Mouse (Mus musculus) midbrain, embryonic 12.5 days (tissue): Measurements from ENCODE around the gene Npc1l1. TPM values are rescaled to one million over a fixed set of nuclear protein-coding genes. Genes with fewer than 3 reads are reported as not detected.
"Not testable (repeated sequence)": the region's sequence is repeated elsewhere in the genome, so short reads cannot be mapped to it uniquely, and the experiment has no call there.

Experiments used
- ATAC-seq: fragments of 200-750 bp; cut with Nextera tagmentation; 2 replicates; pipeline ENCODE4 v1.8.0; 2017; ENCODE audit warnings: low read depth, moderate TSS enrichment, moderate library complexity; ENCODE audit not compliant: low FRiP score
- H3K27ac ChIP-seq: fragments of 300-500 bp; sonication (generic); replicated peaks from 2 replicates; pipeline ENCODE4 v1.5.1; 2016; ENCODE audit warnings: mild to moderate bottlenecking
- H3K27me3 ChIP-seq: fragments of 300-500 bp; sonication (generic); 2 replicates; pipeline ENCODE4 v1.6.1; 2016; ENCODE audit warnings: mild to moderate bottlenecking
- H3K36me3 ChIP-seq: fragments of 300-500 bp; sonication (generic); 2 replicates; pipeline ENCODE4 v1.6.1; 2016
- H3K4me1 ChIP-seq: fragments of 300-500 bp; sonication (generic); 2 replicates; pipeline ENCODE4 v1.6.1; 2016
- H3K4me2 ChIP-seq: fragments of 300-500 bp; sonication (generic); replicated peaks from 2 replicates; pipeline ENCODE4 v1.6.1; 2016; ENCODE audit warnings: mild to moderate bottlenecking, moderate library complexity
- H3K4me3 ChIP-seq: fragments of 300-500 bp; sonication (generic); 2 replicates; pipeline ENCODE4 v1.5.1; 2016; ENCODE audit warnings: mild to moderate bottlenecking
- H3K9ac ChIP-seq: fragments of 300-500 bp; sonication (generic); replicated peaks from 2 replicates; pipeline ENCODE4 v1.6.1; 2016; ENCODE audit warnings: mild to moderate bottlenecking, moderate library complexity
- H3K9me3 ChIP-seq: fragments of 300-500 bp; sonication (generic); 2 replicates; pipeline ENCODE4 v1.6.1; 2016; ENCODE audit warnings: mild to moderate bottlenecking
- WGBS: fragments of 180-500 bp; shearing (Covaris S2); methylation state at CpG from one replicate; pipeline ENCODE4 v1.1.7; 2016; 5-methylcytosine and 5-hydroxymethylcytosine counted together
- polyA plus RNA-seq: library from polyadenylated mRNA; unstranded; fragments of >200 nt; fragmentation: Nextera tagmentation; extraction: Ambion mirVana; gene quantifications from 2 replicates; pipeline ENCODE4 v1.2.1, GENCODE M21; 2016

The Npc1l1 gene
- not detected in 2 replicates for polyA plus RNA-seq

GRCm38 (mm10) chr11:6230012-6230411, at the start of gene Npc1l1:
Npc1l1 (minus strand) TSS chr11:6230143.
- Histone ChIP-seq H3K27me3 (0 out of 2 replicates have a peak, but pooled peaks cover 6% of the 10 kb centered on the region), H3K9me3 (0 out of 2 replicates have a peak, but pooled peaks cover under 1% of the 10 kb centered on the region), H3K9ac (no peak within 1 kb of the TSS), H3K27ac (no peak within 1 kb of the TSS), H3K36me3 (no peaks in the 10 kb centered on the region), H3K4me2 (no peak within 1 kb of the TSS), H3K4me3 (no peak within 1 kb of the TSS), H3K4me1 (no peaks in the 10 kb centered on the region)
- ATAC-seq, result no peak
- 89% methylated on average over 7 of the region's 7 CpGs for WGBS

- no peak for ATAC-seq
- H3K9ac ChIP-seq, result no peak overlapping the region
- peaks cover 3% of the 10 kb centered on the region; the same call in 1 of the 2 replicates for H3K9me3 ChIP-seq
- no peak overlapping the region for H3K4me3 ChIP-seq
- peaks cover 12% of the 10 kb centered on the region for H3K36me3 ChIP-seq
- H3K4me2 ChIP-seq, result no peak overlapping the region
- 87% methylated on average over 3 of the region's 3 CpGs for WGBS
- H3K4me1 ChIP-seq, result peaks cover 19% of the 10 kb centered on the region
- no peak overlapping the region for H3K27ac ChIP-seq
- no peaks in the 10 kb centered on the region for H3K27me3 ChIP-seq
These were observed 46.5 kb upstream of the Npc1l1 start for GRCm38 (mm10) chr11:6276466-6276865.

GRCm38 (mm10) chr11:6275094-6275484, 45.1 kb upstream of the Npc1l1 start:
- Histone ChIP-seq H3K36me3 (peaks cover 25% of the 10 kb centered on the region), H3K4me2 (peak overlapping the region; percentile 89), H3K27me3 (no peaks in the 10 kb centered on the region), H3K9me3 (no peaks in the 10 kb centered on the region), H3K4me1 (peaks cover 19% of the 10 kb centered on the region), H3K27ac (peak overlapping the region; percentile 71), H3K4me3 (peak overlapping the region; percentile 93), H3K9ac (peak overlapping the region; percentile 42)
- ATAC-seq, result no peak
- WGBS, result 24% methylated on average over 7 of the region's 7 CpGs

GRCm38 (mm10) chr11:6274387-6275093, 44.6 kb upstream of the Npc1l1 start, which contains the start of gene Tmed4:
Tmed4 (minus strand) TSS chr11:6274870.
- Histone ChIP-seq H3K9me3 (no peaks in the 10 kb centered on the region), H3K4me2 (peak within 1 kb of the TSS; percentile 89), H3K27me3 (no peaks in the 10 kb centered on the region), H3K4me1 (peaks cover 19% of the 10 kb centered on the region), H3K9ac (peak within 1 kb of the TSS; percentile 92), H3K36me3 (peaks cover 25% of the 10 kb centered on the region), H3K4me3 (peak within 1 kb of the TSS; percentile 93), H3K27ac (peak within 1 kb of the TSS; percentile 71)
- peak; percentile 97 for ATAC-seq
- under 1% methylated on average over 39 of the region's 39 CpGs for WGBS

GRCm38 (mm10) chr11:6273607-6274006, 43.7 kb upstream of the Npc1l1 start:
- Histone ChIP-seq H3K27ac (no peak overlapping the region), H3K9me3 (no peaks in the 10 kb centered on the region), H3K9ac (peak overlapping the region; percentile 92), H3K4me1 (peaks cover 19% of the 10 kb centered on the region), H3K36me3 (peaks cover 31% of the 10 kb centered on the region), H3K4me2 (peak overlapping the region; percentile 89), H3K4me3 (peak overlapping the region; percentile 93), H3K27me3 (no peaks in the 10 kb centered on the region)
- ATAC-seq, result no peak
- 69% methylated on average over 11 of the region's 11 CpGs for WGBS

GRCm38 (mm10) chr11:6267320-6268254, 37.6 kb upstream of the Npc1l1 start, which contains the start of gene Ddx56:
Ddx56 (minus strand) TSS chr11:6267772.
- peak within 1 kb of the TSS; percentile 95 for H3K27ac ChIP-seq
- ATAC-seq, result peak; percentile 95
- no peaks in the 10 kb centered on the region for H3K27me3 ChIP-seq
- no peaks in the 10 kb centered on the region for H3K9me3 ChIP-seq
- H3K9ac ChIP-seq, result peak within 1 kb of the TSS; percentile 83
- peak within 1 kb of the TSS; percentile 87 for H3K4me3 ChIP-seq
- peak within 1 kb of the TSS; percentile 86 for H3K4me2 ChIP-seq
- 3% methylated on average over 50 of the region's 50 CpGs for WGBS
- H3K36me3 ChIP-seq, result peaks cover 69% of the 10 kb centered on the region
- peaks cover 16% of the 10 kb centered on the region for H3K4me1 ChIP-seq

- no peak overlapping the region for H3K27ac ChIP-seq
These were observed 36.7 kb upstream of the Npc1l1 start for GRCm38 (mm10) chr11:6266621-6267020.

GRCm38 (mm10) chr11:6261434-6262082, 31.6 kb upstream of the Npc1l1 start:
- Histone ChIP-seq H3K4me1 (peaks cover 4% of the 10 kb centered on the region), H3K27me3 (no peaks in the 10 kb centered on the region), H3K9me3 (no peaks in the 10 kb centered on the region), H3K4me3 (no peak overlapping the region), H3K27ac (no peak overlapping the region), H3K36me3 (peaks cover 90% of the 10 kb centered on the region), H3K9ac (no peak overlapping the region), H3K4me2 (no peak overlapping the region)
- 78% methylated on average over 10 of the region's 10 CpGs for WGBS
- ATAC-seq, result 0 out of 2 replicates have a peak, but pooled peaks have one; percentile 25

More at GRCm38 (mm10) chr11:6266621-6267020, 36.7 kb upstream of the Npc1l1 start:
- Histone ChIP-seq H3K4me1 (peaks cover 10% of the 10 kb centered on the region), H3K36me3 (peaks cover 68% of the 10 kb centered on the region), H3K9me3 (no peaks in the 10 kb centered on the region), H3K4me3 (peak overlapping the region; percentile 87), H3K4me2 (peak overlapping the region; percentile 86), H3K27me3 (no peaks in the 10 kb centered on the region), H3K9ac (peak overlapping the region; percentile 83)
- ATAC-seq, result no peak
- 71% methylated on average over 9 of the region's 9 CpGs for WGBS

GRCm38 (mm10) chr11:6259413-6259812, 29.5 kb upstream of the Npc1l1 start:
- Histone ChIP-seq H3K27me3 (no peaks in the 10 kb centered on the region), H3K27ac (no peak overlapping the region), H3K4me3 (no peak overlapping the region), H3K36me3 (peaks cover 69% of the 10 kb centered on the region), H3K9me3 (no peaks in the 10 kb centered on the region), H3K9ac (no peak overlapping the region), H3K4me1 (no peaks in the 10 kb centered on the region), H3K4me2 (no peak overlapping the region)
- 95% methylated on average over 7 of the region's 7 CpGs for WGBS
- no peak for ATAC-seq

- Histone ChIP-seq H3K27me3 (no peaks in the 10 kb centered on the region), H3K4me2 (no peak overlapping the region), H3K27ac (no peak overlapping the region), H3K36me3 (peaks cover 42% of the 10 kb centered on the region), H3K9ac (no peak overlapping the region), H3K4me1 (no peaks in the 10 kb centered on the region), H3K9me3 (no peaks in the 10 kb centered on the region), H3K4me3 (no peak overlapping the region)
- ATAC-seq, result no peak
- WGBS, result 68% methylated on average over 6 of the region's 6 CpGs
These were observed 26.6 kb upstream of the Npc1l1 start for GRCm38 (mm10) chr11:6256490-6257072.

GRCm38 (mm10) chr11:6254602-6255001, 24.7 kb upstream of the Npc1l1 start:
- H3K27me3 ChIP-seq, H3K9me3 ChIP-seq, H3K9ac ChIP-seq, H3K4me3 ChIP-seq, H3K4me1 ChIP-seq, H3K4me2 ChIP-seq, ATAC-seq, H3K27ac ChIP-seq: not testable (repeated sequence)
- H3K36me3 ChIP-seq, result peaks cover 22% of the 10 kb centered on the region
- WGBS, result 98% methylated on average over 2 of the region's 2 CpGs
